Mouse (Mus musculus): Measurements from ENCODE around the gene Dbp.

GRCm38 (mm10) chr7:45702316-45702715, 2.6 kb upstream of the Dbp start:
- no peak for TF ChIP-seq GATA1 (IDR thresholded peaks at IDR 0.05; ENCODE audit: borderline replicate concordance, low read length)
- no peak for TF ChIP-seq FLI1 (IDR thresholded peaks at IDR 0.05; ENCODE audit: low read length)
